Mouse (Mus musculus): Measurements from ENCODE around the gene Mgat5.

GRCm38 (mm10) chr1:127168205-127168604 lies 36.6 kb upstream of the Mgat5 start:
- TF ChIP-seq CTCF (IDR thresholded peaks at IDR 0.05; ENCODE audit: extremely low read depth, insufficient read length, insufficient replicate concordance, low read depth, low read length) (no peak), POLR2A (IDR thresholded peaks at IDR 0.05; ENCODE audit: low read depth, low read length) (no peak)

All from small intestine, adult 2 months (tissue).